Mouse (Mus musculus): ENCODE measurements around the gene Itk. TPM values are rescaled to one million over a fixed set of nuclear protein-coding genes. Genes with fewer than 3 reads are reported as not detected.

Gene Itk
- polyA plus RNA-seq, 1 experiment from 2014 or later = 0.05 TPM

GRCm38 (mm10) chr11:46366357-46366756 lies 23.0 kb downstream of the Itk start:
- Histone ChIP-seq H3K4me1 (replicated peaks; ENCODE audit: control insufficient read depth, insufficient read depth, low read length) (no peaks in the 10 kb centered on the region), H3K27me3 (ENCODE audit: control insufficient read depth, insufficient read depth, low read length) (no peaks in the 10 kb centered on the region), H3K9me3 (ENCODE audit: control insufficient read depth, low read length) (no peaks in the 10 kb centered on the region), H3K4me3 (replicated peaks; ENCODE audit: low read length) (no peak overlapping the region), H3K9ac (no peak overlapping the region), H3K4me2 (replicated peaks) (no peak overlapping the region), H3K36me3 (replicated peaks; ENCODE audit: control insufficient read depth, insufficient read depth) (no peaks in the 10 kb centered on the region), H3K27ac (no peak overlapping the region)
- 87% methylated on average over 3 of the region's 3 CpGs for WGBS
- ATAC-seq (ENCODE audit: low FRiP score) = no peak
- no peak for DNase-seq (ENCODE audit: low spot score)

DNA sequence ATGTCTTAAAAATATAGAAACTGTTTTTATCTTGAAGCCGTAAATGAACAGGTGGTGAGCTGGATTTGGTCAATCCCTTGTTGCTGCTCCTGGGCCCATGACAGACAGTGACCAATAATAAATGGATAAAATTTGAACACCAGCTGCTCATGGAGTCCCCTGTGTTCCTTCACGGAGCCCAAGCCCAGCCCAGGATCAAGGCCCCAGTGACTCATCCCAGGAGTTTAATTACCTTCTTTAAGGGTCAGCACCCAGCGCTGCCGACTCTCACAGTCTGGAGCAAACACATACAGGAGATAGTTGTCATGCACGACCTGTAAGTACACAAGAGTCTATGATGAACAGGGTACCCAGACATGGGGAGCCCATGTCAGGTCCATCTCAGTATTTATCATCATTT lies 23.6 kb downstream of the Itk start:
- DNase-seq (ENCODE audit: low spot score) = no peak
- Histone ChIP-seq H3K4me3 (replicated peaks; ENCODE audit: low read length) (no peak overlapping the region), H3K27ac (no peak overlapping the region), H3K9ac (no peak overlapping the region), H3K27me3 (ENCODE audit: control insufficient read depth, insufficient read depth, low read length) (no peaks in the 10 kb centered on the region), H3K9me3 (ENCODE audit: control insufficient read depth, low read length) (no peaks in the 10 kb centered on the region), H3K4me2 (replicated peaks) (no peak overlapping the region), H3K4me1 (replicated peaks; ENCODE audit: control insufficient read depth, insufficient read depth, low read length) (no peaks in the 10 kb centered on the region), H3K36me3 (replicated peaks; ENCODE audit: control insufficient read depth, insufficient read depth) (no peaks in the 10 kb centered on the region)
- WGBS = 83% methylated on average over 5 of the region's 5 CpGs
- ATAC-seq (ENCODE audit: low FRiP score) = no peak

DNA sequence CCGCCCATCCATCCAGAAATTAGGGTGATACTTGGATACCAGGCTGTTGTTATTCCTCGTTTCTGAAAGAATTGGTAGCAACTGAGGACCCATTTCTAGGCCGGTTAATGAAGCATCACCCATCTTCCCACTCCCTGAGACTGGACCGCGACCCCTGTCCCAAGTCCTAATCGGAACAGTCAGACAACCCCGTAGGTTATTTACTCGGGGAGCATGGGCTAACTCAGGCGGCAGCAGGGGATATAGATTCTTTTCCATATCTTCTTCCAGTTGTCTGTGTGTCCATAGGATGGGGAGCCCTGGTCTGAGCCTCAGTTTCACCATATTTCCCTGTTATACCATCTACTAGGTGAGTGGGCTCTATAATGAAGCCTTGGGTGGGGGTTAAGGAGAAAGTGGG lies 25.5 kb downstream of the Itk start:
- no peaks in the 10 kb centered on the region for H3K27me3 ChIP-seq (ENCODE audit: control insufficient read depth, insufficient read depth, low read length)
- ATAC-seq (ENCODE audit: low FRiP score) (no peak), DNase-seq (ENCODE audit: low spot score) (no peak)
- no peaks in the 10 kb centered on the region for H3K9me3 ChIP-seq (ENCODE audit: control insufficient read depth, low read length)
- 96% methylated on average over 9 of the region's 9 CpGs for WGBS
- no peak overlapping the region for H3K4me2 ChIP-seq (replicated peaks)
- H3K27ac ChIP-seq = no peak overlapping the region
- H3K4me3 ChIP-seq (replicated peaks; ENCODE audit: low read length) = no peak overlapping the region
- no peaks in the 10 kb centered on the region for H3K36me3 ChIP-seq (replicated peaks; ENCODE audit: control insufficient read depth, insufficient read depth)
- H3K9ac ChIP-seq = no peak overlapping the region
- no peaks in the 10 kb centered on the region for H3K4me1 ChIP-seq (replicated peaks; ENCODE audit: control insufficient read depth, insufficient read depth, low read length)

DNA sequence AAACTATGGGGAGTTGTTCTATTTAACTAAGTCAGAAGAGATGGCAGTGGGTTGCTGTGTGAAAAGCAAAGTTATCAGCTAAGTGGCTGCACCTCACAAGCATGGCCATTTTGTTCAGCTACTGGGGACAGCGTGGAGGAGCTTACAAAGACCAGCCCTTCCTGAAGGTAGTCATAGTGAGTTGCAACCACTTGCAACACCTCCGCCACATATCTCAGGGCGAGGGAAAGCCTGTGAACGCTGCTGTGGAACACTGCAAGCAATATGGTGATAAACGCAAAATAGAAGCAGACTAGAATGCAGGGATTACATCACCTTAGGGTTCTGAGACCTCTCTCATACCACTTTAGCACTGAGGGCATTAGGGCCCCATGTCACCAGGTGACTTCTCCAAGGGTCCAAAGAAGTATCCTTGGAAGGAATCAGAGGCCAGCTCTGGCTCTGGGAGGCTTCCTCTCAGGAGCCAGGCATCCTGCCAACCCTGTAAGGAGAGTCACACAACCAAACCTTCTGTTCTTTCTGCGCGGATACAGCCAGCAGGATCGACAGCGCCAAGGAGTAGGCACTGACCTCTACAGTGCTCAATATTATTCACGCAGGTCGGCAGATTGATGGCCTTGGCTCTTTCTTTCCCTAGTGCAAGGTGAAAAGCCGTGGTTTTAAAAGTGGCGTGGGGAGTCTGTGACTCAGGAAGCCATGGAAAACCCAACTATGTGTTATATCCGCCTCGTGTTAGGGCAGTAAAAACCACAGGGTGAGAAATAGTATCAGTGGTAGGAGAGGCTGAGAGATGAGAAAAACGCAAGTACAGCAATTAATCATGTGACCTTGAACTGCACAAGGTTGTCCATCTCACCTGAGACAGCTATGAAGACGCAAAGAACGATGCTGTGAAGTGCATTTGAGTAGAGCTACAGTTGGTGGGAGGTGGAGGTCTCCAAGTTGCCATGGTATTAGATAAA lies 27.0 kb downstream of the Itk start:
- Histone ChIP-seq H3K4me1 (replicated peaks; ENCODE audit: control insufficient read depth, insufficient read depth, low read length) (no peaks in the 10 kb centered on the region), H3K27ac (no peak overlapping the region), H3K9ac (no peak overlapping the region), H3K4me3 (replicated peaks; ENCODE audit: low read length) (no peak overlapping the region), H3K36me3 (replicated peaks; ENCODE audit: control insufficient read depth, insufficient read depth) (no peaks in the 10 kb centered on the region), H3K27me3 (ENCODE audit: control insufficient read depth, insufficient read depth, low read length) (no peaks in the 10 kb centered on the region), H3K9me3 (ENCODE audit: control insufficient read depth, low read length) (no peaks in the 10 kb centered on the region), H3K4me2 (replicated peaks) (no peak overlapping the region)
- DNase-seq (ENCODE audit: low spot score) (no peak), ATAC-seq (ENCODE audit: low FRiP score) (no peak)
- 91% methylated on average over 18 of the region's 18 CpGs for WGBS

DNA sequence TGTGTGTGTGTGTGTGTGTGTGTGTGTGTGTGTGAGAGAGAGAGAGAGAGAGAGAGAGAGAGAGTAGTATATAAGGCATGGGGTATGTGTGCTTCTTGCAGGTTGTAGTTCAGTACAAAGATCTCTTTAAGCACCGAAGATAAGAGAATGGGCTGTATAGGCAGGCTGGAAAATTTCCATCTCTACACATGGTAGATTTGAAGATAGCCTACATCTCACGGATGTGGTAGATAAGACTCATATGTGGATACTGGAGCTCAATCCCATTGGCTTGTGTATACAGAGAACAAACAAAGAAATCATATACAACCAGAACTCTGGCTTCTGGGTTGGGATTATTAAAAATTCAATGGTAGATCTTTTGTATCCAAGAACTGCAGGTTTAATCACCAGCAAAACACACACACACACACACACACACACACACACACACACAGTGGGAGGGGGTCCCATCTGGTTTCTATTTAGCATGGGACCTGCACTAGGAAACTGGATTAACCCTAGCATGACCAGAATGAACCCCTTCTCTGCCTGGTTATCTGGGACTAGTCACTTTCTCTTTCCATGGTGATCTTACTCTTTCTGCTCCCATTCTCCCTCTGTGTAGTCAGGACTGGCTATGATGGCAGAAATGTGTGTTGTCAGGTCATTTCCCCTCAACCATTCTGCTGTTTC lies 28.2 kb downstream of the Itk start:
- no peak for DNase-seq (ENCODE audit: low spot score)
- Histone ChIP-seq H3K4me2 (replicated peaks) (no peak overlapping the region), H3K36me3 (replicated peaks; ENCODE audit: control insufficient read depth, insufficient read depth) (no peaks in the 10 kb centered on the region), H3K27me3 (ENCODE audit: control insufficient read depth, insufficient read depth, low read length) (no peaks in the 10 kb centered on the region), H3K27ac (no peak overlapping the region), H3K9ac (no peak overlapping the region), H3K4me1 (replicated peaks; ENCODE audit: control insufficient read depth, insufficient read depth, low read length) (no peaks in the 10 kb centered on the region), H3K9me3 (ENCODE audit: control insufficient read depth, low read length) (no peaks in the 10 kb centered on the region), H3K4me3 (replicated peaks; ENCODE audit: low read length) (no peak overlapping the region)
- ATAC-seq (ENCODE audit: low FRiP score) = no peak
- 88% methylated on average over 2 of the region's 2 CpGs for WGBS

- DNase-seq (ENCODE audit: low spot score) = no peak
- no peak overlapping the region for H3K9ac ChIP-seq
- H3K4me1 ChIP-seq (replicated peaks; ENCODE audit: control insufficient read depth, insufficient read depth, low read length) = no peaks in the 10 kb centered on the region
- no peak overlapping the region for H3K4me2 ChIP-seq (replicated peaks)
- WGBS = 83% methylated on average over 1 of the region's 1 CpGs
- H3K4me3 ChIP-seq (replicated peaks; ENCODE audit: low read length) = no peak overlapping the region
- no peak for ATAC-seq (ENCODE audit: low FRiP score)
- H3K27me3 ChIP-seq (ENCODE audit: control insufficient read depth, insufficient read depth, low read length) = no peaks in the 10 kb centered on the region
- H3K9me3 ChIP-seq (ENCODE audit: control insufficient read depth, low read length) = no peaks in the 10 kb centered on the region
- no peak overlapping the region for H3K27ac ChIP-seq
- H3K36me3 ChIP-seq (replicated peaks; ENCODE audit: control insufficient read depth, insufficient read depth) = no peaks in the 10 kb centered on the region
Measured at GRCm38 (mm10) chr11:46358369-46358768, 30.9 kb downstream of the Itk start.

- no peak for DNase-seq (ENCODE audit: low spot score)
- H3K4me1 ChIP-seq (replicated peaks; ENCODE audit: control insufficient read depth, insufficient read depth, low read length) = no peaks in the 10 kb centered on the region
Measured at GRCm38 (mm10) chr11:46349681-46350410, 39.5 kb downstream of the Itk start.

GRCm38 (mm10) chr11:46348416-46348815 lies 40.9 kb downstream of the Itk start:
- WGBS = 82% methylated on average over 3 of the region's 3 CpGs
- Histone ChIP-seq H3K4me2 (replicated peaks) (no peak overlapping the region), H3K9ac (no peak overlapping the region), H3K27me3 (ENCODE audit: control insufficient read depth, insufficient read depth, low read length) (no peaks in the 10 kb centered on the region), H3K4me3 (replicated peaks; ENCODE audit: low read length) (no peak overlapping the region), H3K9me3 (ENCODE audit: control insufficient read depth, low read length) (no peaks in the 10 kb centered on the region), H3K36me3 (replicated peaks; ENCODE audit: control insufficient read depth, insufficient read depth) (no peaks in the 10 kb centered on the region), H3K27ac (no peak overlapping the region), H3K4me1 (replicated peaks; ENCODE audit: control insufficient read depth, insufficient read depth, low read length) (no peaks in the 10 kb centered on the region)
- DNase-seq (ENCODE audit: low spot score) (no peak), ATAC-seq (ENCODE audit: low FRiP score) (no peak)

More at GRCm38 (mm10) chr11:46349681-46350410, 39.5 kb downstream of the Itk start:
- Histone ChIP-seq H3K9me3 (ENCODE audit: control insufficient read depth, low read length) (no peaks in the 10 kb centered on the region), H3K4me3 (replicated peaks; ENCODE audit: low read length) (no peak overlapping the region), H3K27ac (no peak overlapping the region), H3K4me2 (replicated peaks) (no peak overlapping the region), H3K9ac (no peak overlapping the region), H3K36me3 (replicated peaks; ENCODE audit: control insufficient read depth, insufficient read depth) (no peaks in the 10 kb centered on the region), H3K27me3 (ENCODE audit: control insufficient read depth, insufficient read depth, low read length) (no peaks in the 10 kb centered on the region)
- WGBS = 71% methylated on average over 2 of the region's 2 CpGs
- no peak for ATAC-seq (ENCODE audit: low FRiP score)

DNA sequence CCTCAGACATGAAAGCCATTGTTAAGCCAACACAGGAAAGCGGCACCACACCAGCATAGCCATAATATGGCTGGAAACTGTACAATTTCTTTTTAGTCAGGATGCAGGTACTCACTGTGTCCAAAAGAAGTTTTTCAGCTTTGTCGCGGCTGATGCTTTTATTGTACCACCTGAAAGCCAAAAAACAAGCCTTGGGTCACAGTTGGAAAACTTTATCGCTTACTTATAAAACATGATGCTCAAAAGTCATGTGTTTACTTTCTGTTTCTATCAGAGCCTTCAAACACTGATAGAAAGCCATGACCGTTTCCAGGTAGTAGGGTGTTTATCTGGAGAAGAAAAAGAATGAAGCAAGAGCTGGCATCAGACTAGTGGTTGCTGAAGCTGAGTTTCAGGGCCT lies 41.6 kb downstream of the Itk start:
- Histone ChIP-seq H3K27me3 (ENCODE audit: control insufficient read depth, insufficient read depth, low read length) (no peaks in the 10 kb centered on the region), H3K9ac (no peak overlapping the region), H3K9me3 (ENCODE audit: control insufficient read depth, low read length) (no peaks in the 10 kb centered on the region), H3K36me3 (replicated peaks; ENCODE audit: control insufficient read depth, insufficient read depth) (no peaks in the 10 kb centered on the region), H3K4me2 (replicated peaks) (no peak overlapping the region), H3K4me1 (replicated peaks; ENCODE audit: control insufficient read depth, insufficient read depth, low read length) (no peaks in the 10 kb centered on the region), H3K4me3 (replicated peaks; ENCODE audit: low read length) (no peak overlapping the region), H3K27ac (no peak overlapping the region)
- DNase-seq (ENCODE audit: low spot score) = no peak
- WGBS = 90% methylated on average over 5 of the region's 5 CpGs
- no peak for ATAC-seq (ENCODE audit: low FRiP score)

Data from hindbrain, embryonic 14.5 days (tissue).